Mouse (Mus musculus): ENCODE measurements around the gene Ppp1r15b. TPM values are rescaled to one million over a fixed set of nuclear protein-coding genes. Genes with fewer than 3 reads are reported as not detected.

The Ppp1r15b gene
- total RNA-seq, 1 experiment: 97.0 TPM

DNA sequence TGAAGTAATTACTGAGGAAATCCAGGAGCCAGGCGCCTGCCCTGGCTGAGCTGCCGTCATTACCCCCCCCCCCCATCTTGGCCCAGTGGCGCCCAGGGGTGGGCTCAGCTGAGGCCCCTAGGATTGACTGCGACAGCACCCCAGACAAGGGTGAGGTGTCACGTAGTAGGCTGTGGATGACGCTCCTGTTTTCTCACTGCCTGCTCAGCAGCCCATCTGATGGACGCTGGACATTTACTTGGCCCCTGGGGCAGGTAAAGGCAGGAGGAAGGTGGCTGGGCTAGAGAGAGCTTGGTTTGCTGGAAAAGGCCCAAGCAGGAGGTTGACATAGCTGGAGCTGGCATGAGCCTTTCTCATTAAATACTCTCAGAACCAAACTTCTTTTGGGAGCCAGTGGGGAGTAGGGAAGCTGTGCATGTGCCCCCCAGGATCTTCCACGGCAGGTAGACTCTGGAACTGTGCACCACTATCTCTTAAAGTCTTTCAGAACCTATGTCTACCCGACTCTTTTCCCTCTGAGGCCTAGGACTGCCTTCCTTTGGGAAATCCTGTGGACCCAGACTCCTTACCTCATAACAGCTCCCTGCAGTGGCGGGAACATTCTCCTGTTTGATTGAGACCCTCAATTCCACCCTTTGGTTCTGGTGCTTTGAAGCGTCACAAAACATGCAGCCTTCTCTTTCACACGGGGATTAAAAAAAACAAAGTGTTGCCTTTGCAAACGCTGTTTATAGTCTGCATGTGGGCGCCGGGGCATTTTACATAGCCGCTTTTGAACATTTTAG is 52.4 kb downstream of the Ppp1r15b start:
- Histone ChIP-seq H3K27ac (ENCODE audit: insufficient read depth, low read depth, low read length, poor library complexity, severe bottlenecking) (no peak overlapping the region), H3K4me1 (ENCODE audit: control insufficient read depth in 2 of 2, insufficient read depth in 2 of 2, low read length in 2 of 2, poor library complexity in 1 of 2) (peaks cover 0 to 6% of the 10 kb centered on the region in 2 experiments; a peak in 2 of 4 replicates), H3K4me3 (ENCODE audit: insufficient read depth in 1 of 2, low read depth in 1 of 2, low read length in 2 of 2, poor library complexity in 1 of 2, severe bottlenecking in 1 of 2) (peak overlapping the region in 1 of 2 experiments; percentile 55; a peak in 2 of 4 replicates), H3K9ac (ENCODE audit: insufficient read depth, low read depth, low read length, poor library complexity, severe bottlenecking) (no peak overlapping the region), H3K9me3 (ENCODE audit: control insufficient read depth, insufficient read depth, low read depth, low read length) (no peaks in the 10 kb centered on the region), H3K36me3 (ENCODE audit: control insufficient read depth, insufficient read depth, low read length, poor library complexity, severe bottlenecking) (no peaks in the 10 kb centered on the region)
- no peak for DNase-seq (ENCODE audit: low read depth, low spot score)
- TF ChIP-seq CHD2 (IDR thresholded peaks at IDR 0.05; ENCODE audit: low read depth, low read length): no peak
- no peak for TF ChIP-seq ZNF384 (IDR thresholded peaks at IDR 0.05; ENCODE audit: low read depth, low read length)
- TF ChIP-seq HCFC1 (IDR thresholded peaks at IDR 0.05; ENCODE audit: borderline replicate concordance, insufficient read depth, low read length): no peak
- no peak for TF ChIP-seq ZC3H11A (IDR thresholded peaks at IDR 0.05; ENCODE audit: borderline replicate concordance, low read depth, low read length)
- TF ChIP-seq MAFK (IDR thresholded peaks at IDR 0.05; ENCODE audit: insufficient read depth, low read depth, low read length): no peak
- in situ Hi-C loops (cut with MboI; ENCODE audit: low sequenced_read_pairs in 2 of 2, unreplicated experiment in 2 of 2): no loop called here

DNA sequence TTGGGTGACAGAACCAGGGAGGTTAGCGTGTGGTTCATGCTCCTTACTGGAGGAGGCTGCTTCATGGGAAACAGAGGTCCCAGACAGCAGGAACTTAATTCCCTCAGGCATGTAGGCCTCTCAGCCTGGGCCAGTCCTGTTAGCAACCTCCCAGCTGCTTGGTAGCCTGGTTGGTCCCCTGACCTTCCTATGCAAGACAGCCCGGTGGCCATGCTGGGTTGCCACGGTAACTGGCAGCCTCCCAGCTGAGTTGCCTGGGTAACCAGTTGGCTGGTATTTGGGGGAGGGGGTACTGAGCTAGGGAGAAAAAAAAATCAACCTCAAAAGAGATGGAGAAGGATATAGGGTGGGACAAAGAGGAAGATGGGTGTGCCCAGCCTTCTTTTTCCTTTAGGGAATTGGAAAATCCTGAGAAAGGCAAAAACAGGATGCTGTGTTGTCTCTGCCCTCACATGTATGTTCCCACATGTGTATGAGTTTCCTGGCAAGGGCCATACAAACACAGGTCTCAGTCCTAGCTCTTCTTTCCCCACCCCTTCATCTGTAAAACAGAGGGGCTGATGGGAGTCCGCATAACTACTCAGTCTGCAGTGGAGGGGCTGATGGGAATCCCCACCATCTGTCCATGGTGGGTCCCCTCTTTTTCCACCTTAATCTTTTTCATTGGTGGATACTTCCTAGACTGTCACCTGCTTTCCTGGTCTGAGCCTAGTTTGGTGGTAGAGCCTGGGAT is 57.2 kb downstream of the Ppp1r15b start:
- no peak overlapping the region for H3K9ac ChIP-seq (ENCODE audit: insufficient read depth, low read depth, low read length, poor library complexity, severe bottlenecking)
- H3K9me3 ChIP-seq (ENCODE audit: control insufficient read depth, insufficient read depth, low read depth, low read length): no peaks in the 10 kb centered on the region
- in situ Hi-C loops (cut with MboI; ENCODE audit: low sequenced_read_pairs in 2 of 2, unreplicated experiment in 2 of 2): no loop called here
- H3K4me1 ChIP-seq (ENCODE audit: control insufficient read depth in 2 of 2, insufficient read depth in 2 of 2, low read length in 2 of 2, poor library complexity in 1 of 2): peaks cover 2 to 10% of the 10 kb centered on the region in 2 experiments; a peak in 3 of 4 replicates
- H3K27ac ChIP-seq (ENCODE audit: insufficient read depth, low read depth, low read length, poor library complexity, severe bottlenecking): no peak overlapping the region; the same call in 1 of the 2 replicates
- no peaks in the 10 kb centered on the region for H3K36me3 ChIP-seq (ENCODE audit: control insufficient read depth, insufficient read depth, low read length, poor library complexity, severe bottlenecking)
- no peak for TF ChIP-seq ZC3H11A (IDR thresholded peaks at IDR 0.05; ENCODE audit: borderline replicate concordance, low read depth, low read length)
- TF ChIP-seq HCFC1 (IDR thresholded peaks at IDR 0.05; ENCODE audit: borderline replicate concordance, insufficient read depth, low read length): no peak
- TF ChIP-seq ZNF384 (IDR thresholded peaks at IDR 0.05; ENCODE audit: low read depth, low read length): no peak
- TF ChIP-seq MAFK (IDR thresholded peaks at IDR 0.05; ENCODE audit: insufficient read depth, low read depth, low read length): no peak
- no peak for TF ChIP-seq CHD2 (IDR thresholded peaks at IDR 0.05; ENCODE audit: low read depth, low read length)
- no peak overlapping the region for H3K4me3 ChIP-seq (ENCODE audit: insufficient read depth in 1 of 2, low read depth in 1 of 2, low read length in 2 of 2, poor library complexity in 1 of 2, severe bottlenecking in 1 of 2)
- DNase-seq (ENCODE audit: low read depth, low spot score): no peak

DNA sequence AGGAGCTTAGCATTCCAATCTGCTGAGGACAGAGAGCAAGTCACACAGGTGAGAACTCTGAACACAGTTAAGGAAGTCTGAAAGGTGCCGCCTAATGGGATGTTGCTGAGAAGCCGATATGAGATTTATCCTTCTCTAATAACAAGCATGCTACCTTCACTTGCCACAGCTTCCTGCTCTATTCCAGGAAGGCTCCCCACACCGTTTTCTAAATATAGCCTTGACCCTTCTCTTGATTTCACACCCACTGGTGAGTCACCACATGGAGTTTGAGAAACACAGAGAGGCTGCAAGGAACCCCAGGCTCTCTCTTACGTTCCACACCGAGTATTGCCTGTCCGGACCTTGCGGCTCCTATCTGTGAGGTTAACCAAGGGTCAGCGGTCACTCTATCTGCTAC is 57.8 kb downstream of the Ppp1r15b start:
- H3K36me3 ChIP-seq (ENCODE audit: control insufficient read depth, insufficient read depth, low read length, poor library complexity, severe bottlenecking): no peaks in the 10 kb centered on the region
- H3K9me3 ChIP-seq (ENCODE audit: control insufficient read depth, insufficient read depth, low read depth, low read length): no peaks in the 10 kb centered on the region
- H3K27ac ChIP-seq (ENCODE audit: insufficient read depth, low read depth, low read length, poor library complexity, severe bottlenecking): no peak overlapping the region
- H3K4me3 ChIP-seq (ENCODE audit: insufficient read depth in 1 of 2, low read depth in 1 of 2, low read length in 2 of 2, poor library complexity in 1 of 2, severe bottlenecking in 1 of 2): no peak overlapping the region
- no peak overlapping the region for H3K9ac ChIP-seq (ENCODE audit: insufficient read depth, low read depth, low read length, poor library complexity, severe bottlenecking)
- TF ChIP-seq ZNF384 (IDR thresholded peaks at IDR 0.05; ENCODE audit: low read depth, low read length) (no peak), CHD2 (IDR thresholded peaks at IDR 0.05; ENCODE audit: low read depth, low read length) (no peak), MAFK (IDR thresholded peaks at IDR 0.05; ENCODE audit: insufficient read depth, low read depth, low read length) (no peak), HCFC1 (IDR thresholded peaks at IDR 0.05; ENCODE audit: borderline replicate concordance, insufficient read depth, low read length) (no peak), ZC3H11A (IDR thresholded peaks at IDR 0.05; ENCODE audit: borderline replicate concordance, low read depth, low read length) (no peak)
- no peak for DNase-seq (ENCODE audit: low read depth, low spot score)
- in situ Hi-C loops (cut with MboI; ENCODE audit: low sequenced_read_pairs in 2 of 2, unreplicated experiment in 2 of 2): no loop called here
- peaks cover 4 to 10% of the 10 kb centered on the region in 2 experiments; a peak in 3 of 4 replicates for H3K4me1 ChIP-seq (ENCODE audit: control insufficient read depth in 2 of 2, insufficient read depth in 2 of 2, low read length in 2 of 2, poor library complexity in 1 of 2)

Other genes with a start within 250 kb of the Ppp1r15b start
- 136 and 254 TPM in 2 replicates for gene Mdm4, start 100.6 kb upstream of the Ppp1r15b start, total RNA-seq (2012; rRNA removed)
- gene Pik3c2b, start 85.5 kb upstream of the Ppp1r15b start, total RNA-seq (2012; rRNA removed): 3.1 and 4.7 TPM in 2 replicates
- 3.5 and 5.3 TPM in 2 replicates for gene Plekha6, start 33.1 kb downstream of the Ppp1r15b start, total RNA-seq (2012; rRNA removed)
- gene Golt1a, start 178.7 kb downstream of the Ppp1r15b start, total RNA-seq (2012; rRNA removed): not detected in 2 replicates
- gene Kiss1, start 190.7 kb downstream of the Ppp1r15b start, total RNA-seq (2012; rRNA removed): 0.79 TPM in 1 of 2 replicates, not detected in the other
- gene Ren1, start 219.4 kb downstream of the Ppp1r15b start, total RNA-seq (2012; rRNA removed): 0.67 and 0.69 TPM in 2 replicates
- gene Etnk2, start 232.4 kb downstream of the Ppp1r15b start, total RNA-seq (2012; rRNA removed): 4.8 and 7.4 TPM in 2 replicates